Mouse (Mus musculus): ENCODE measurements around the gene Mapk1ip1l.
A peak's percentile ranks its signal among the peaks of the same experiment; 100 is the strongest.

Mapk1ip1l gene

GRCm38 (mm10) chr14:47297785-47298407 lies at the start of gene Mapk1ip1l:
Mapk1ip1l (plus strand) TSS chr14:47298266.
- peak; percentile 92 for DNase-seq

DNA sequence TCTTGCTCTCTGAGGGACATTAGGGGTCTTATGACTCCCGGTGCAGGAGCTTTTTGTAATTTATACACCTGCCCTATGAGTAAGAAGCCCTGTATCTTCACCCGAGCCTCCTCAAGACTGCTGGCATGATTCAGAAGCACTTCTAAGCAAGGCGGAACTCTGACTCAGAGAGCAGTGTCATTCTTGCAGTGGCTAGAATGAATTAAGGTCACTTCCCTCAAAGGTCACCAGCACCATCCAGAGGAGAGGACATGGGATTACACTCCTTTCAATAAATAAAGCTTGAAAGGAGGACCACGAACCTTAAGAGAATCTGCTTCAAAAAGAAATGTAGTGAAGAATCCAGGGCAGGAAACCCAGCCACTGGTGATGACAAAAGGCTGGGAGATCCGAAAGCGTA lies 48.2 kb upstream of the Mapk1ip1l start:
- DNase-seq = no peak

DNA sequence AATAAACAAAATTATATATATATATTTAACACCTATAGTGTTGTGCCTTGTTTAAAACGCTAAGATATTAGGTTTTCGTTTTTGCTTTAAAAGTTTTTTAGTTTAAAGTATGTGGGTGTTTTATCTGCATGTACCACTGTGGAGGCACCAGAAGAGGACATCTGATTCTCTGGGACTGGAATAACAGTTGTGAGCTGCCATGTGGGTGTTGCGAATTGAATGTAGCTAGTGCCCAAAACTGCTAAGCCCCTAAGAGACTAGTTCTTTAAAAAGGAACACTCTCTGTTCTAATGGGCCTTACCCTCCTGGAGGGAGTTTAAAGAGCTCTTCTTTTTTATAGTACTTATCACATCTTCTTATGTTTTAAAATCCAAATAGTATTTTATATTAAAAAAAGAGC lies 33.2 kb upstream of the Mapk1ip1l start:
- DNase-seq = no peak

DNA sequence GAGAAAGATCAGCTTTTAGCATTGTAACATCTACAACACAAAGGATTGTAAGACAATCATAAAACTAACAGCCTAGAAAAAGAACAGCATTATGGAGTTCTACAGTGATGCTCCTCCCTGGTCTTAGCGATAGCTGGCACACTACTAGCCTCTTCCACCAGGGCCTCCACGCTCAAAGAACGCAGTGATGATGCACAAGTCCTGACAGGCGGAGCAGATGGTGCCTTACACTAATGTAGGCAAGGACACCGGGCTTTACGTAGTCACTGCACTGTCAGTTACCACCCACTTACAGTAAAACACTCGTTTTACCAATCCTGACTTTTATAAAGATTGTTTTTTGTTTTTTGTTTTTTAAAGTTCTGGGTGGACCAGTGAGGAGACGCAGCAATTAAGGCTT lies 32.2 kb upstream of the Mapk1ip1l start:
- no peak for DNase-seq

- no peak for DNase-seq
Measured at GRCm38 (mm10) chr14:47269056-47269455, 29.0 kb upstream of the Mapk1ip1l start.

DNA sequence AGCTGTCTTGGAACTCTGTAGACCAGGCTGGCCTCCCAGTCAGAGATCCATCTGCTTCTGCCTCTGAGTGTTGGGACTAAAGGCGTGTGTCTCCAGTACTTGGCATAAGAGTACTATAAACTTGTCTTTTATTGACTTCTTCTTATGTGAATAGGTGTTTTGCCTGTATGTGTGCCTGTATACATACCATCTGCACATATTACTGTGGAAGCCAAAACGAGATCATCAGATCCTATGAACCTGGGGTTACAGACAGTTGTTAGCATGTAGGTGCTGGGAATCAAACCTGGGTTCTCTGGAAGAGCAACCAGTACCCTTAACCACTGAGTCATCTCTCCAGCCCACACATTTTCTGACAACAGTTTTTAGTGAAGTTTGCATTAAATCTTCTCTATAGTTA lies 28.4 kb upstream of the Mapk1ip1l start:
- no peak for DNase-seq

GRCm38 (mm10) chr14:47273751-47274150 lies 24.3 kb upstream of the Mapk1ip1l start:
- no peak for DNase-seq

- DNase-seq = no peak
Measured at GRCm38 (mm10) chr14:47275417-47275816, 22.6 kb upstream of the Mapk1ip1l start.

DNA sequence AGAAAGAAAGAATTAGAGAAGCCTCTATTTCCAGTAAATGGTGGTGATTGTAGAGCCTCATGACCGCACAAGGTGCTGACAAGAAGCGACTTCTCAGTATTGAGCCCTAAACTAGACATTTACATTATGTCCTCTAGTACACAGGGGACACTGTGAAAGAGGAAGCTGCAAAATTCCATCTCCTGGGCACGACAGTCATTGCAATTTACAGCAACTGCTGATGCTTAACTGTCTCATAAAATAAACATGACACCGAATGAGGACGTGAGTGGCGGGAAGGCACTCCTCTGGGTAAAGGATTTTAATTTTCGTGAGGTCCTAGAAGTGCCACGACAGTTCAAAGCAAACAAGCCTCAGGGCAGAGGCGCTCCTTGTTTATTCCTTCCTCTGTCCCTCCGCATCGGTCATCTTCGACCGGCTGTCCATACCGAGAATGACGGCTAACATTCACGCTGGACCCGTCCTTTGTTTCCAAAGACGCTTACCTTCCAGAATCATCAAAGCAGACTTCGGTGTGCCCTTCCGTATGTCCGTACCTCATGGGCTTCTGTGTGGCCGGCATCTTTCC lies 21.9 kb upstream of the Mapk1ip1l start:
- no peak for DNase-seq

DNA sequence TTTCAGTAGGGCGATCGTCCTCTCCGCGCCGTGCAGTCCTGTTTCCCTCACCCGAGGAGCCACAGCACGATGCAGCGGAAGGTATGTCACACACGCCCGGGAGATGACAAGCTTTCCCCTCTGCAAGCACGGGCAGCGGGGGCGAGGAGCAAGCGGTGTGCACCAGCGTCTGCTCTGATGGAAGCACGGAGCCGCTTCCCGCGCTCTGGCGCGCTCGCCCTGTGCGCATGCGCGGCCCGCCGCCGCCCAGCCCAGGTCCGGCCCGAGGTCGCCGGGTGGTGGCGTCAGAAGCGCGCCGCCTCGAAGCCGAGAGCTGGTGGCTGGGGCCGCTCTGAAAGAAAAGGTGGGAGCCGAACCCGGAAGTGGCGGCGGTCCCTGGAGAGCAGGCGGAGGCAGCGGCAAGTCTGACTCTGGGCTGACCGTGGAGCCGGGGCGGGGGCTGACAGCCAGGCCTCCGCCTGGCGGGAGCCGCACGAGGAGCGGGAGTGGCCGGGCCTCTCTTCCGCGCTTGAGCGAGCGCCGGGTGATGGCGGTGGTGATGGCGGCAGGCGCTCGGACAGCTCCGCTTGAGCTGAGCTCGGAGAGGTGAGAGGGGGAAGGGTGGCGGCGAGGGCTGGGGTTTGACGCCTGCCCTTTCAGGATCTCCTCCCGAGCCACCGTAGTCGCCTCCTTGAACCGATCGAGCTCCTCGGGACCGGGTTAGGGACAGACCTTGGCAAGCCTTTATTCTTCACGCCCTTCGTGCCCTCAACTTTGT lies 21.3 kb upstream of the Mapk1ip1l start, which contains the start of the genes Wdhd1 and Socs4:
Wdhd1 (minus strand) TSS at position 221 of the 757 bp plus-strand sequence.
Socs4 (plus strand) TSS at position 295 of the 757 bp plus-strand sequence.
- peak; percentile 95 for DNase-seq

DNA sequence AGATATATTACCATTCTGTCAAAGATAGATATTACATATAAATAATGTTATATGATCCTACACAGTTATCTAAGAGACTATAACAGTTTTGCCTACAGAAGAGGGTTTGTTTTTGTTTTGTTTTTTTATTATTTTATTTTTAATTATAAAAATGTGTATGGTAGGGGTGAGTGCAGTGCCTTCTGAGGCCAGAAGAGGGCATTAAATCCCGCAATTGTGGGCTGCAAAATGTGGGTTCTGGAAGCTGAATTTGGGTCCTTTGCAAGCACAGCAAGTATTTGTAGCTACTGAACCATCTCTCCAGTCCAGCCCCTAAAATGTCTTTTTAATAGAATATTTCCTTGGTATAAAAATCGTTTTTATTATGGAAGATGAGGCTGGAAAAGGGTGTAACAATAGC lies 19.0 kb upstream of the Mapk1ip1l start:
- DNase-seq = no peak

DNA sequence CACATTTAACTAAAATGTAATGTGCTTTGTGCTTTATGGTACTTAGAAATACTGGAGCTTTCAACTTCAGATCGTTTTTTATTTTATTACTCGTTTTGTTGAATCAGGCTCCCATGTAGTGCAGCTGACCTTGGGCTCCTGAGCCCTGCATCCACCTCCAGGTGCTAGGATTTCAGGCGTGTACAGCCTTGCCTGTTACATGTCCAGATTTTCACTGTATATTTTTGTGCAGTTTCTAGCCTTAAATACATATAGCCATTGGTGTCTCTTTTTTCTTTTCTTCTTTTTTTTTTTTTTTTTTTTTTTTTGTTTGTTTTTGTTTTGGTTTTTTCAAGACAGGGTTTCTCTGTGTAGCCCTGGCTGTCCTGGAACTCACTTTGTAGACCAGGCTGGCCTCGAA lies 16.5 kb upstream of the Mapk1ip1l start:
- DNase-seq = no peak

DNA sequence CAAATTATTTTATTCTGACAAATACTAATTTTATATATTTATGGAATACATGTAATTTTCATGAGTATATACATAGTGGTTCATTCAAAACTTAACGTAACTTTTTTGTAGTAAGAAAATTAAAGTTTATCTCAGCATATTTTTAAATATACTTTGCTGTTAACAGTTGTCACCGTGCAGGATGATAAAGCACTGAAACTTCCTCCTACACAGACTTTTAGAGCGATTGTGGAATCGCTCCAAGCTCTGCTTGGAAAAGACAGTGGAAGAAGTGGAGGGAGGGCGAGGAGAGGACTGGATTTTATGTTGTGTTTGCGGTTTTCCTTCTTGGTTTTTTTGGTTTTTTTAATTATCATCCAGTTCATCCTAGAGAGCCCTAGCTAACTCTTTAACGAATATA lies 14.5 kb upstream of the Mapk1ip1l start:
- DNase-seq = no peak

DNA sequence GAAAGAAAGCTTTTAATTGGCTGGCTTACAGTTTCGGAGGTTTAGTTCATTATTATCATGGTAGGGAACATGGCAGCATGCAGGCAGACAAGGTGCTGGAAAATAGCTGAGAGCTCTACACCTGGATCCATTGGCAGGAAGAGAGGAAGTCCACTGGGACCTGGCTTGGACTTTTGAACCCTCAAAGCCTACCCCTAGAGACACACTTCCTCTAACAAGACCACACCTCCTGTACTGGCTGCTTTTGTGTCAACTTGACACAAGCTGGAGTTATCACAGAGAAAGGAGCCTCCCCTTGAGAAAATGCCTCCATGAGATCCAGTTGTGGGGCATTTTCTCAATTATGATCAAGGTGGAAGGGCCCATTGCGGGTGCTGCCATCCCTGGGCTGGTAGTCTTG lies 12.8 kb upstream of the Mapk1ip1l start:
- no peak for DNase-seq

DNA sequence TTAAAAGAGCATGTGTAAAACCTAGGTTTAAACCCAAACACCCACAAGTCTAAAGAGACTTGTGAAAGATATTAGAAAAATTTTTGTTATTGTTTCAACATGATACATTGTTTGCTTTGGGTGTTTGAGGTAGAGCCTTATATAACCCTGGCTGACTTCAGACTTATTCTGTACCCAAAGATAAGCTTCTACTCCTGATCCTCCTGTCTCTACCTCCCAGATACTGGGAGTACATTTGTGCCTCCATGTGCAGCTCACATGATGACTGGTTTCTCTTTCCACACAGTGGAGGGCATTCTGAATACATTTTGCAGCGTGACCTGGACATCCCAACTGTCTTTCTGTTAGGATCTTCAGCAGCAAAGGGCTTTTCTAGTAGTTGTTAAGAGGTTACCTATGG lies 11.9 kb upstream of the Mapk1ip1l start:
- DNase-seq = no peak

DNA sequence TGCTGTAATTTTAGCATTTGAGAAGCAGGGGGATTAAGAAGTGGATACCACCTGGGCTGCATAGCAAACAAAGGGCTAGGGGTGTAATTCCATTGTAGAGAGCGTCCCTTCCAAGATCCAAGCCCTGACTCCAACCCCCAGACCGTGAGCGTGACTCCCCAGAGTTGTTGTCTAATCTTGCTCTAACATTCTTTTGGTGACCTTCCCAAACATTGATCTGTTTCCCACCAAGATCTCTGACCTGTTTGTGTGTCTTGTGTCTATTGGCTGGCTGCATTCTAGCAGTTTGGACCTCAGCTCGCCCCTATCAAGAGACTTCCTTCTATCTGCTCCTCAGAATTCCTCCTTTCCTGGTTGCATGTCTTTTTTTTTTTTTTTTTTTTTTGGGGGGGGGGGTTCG lies 11.0 kb upstream of the Mapk1ip1l start:
- DNase-seq = no peak

DNA sequence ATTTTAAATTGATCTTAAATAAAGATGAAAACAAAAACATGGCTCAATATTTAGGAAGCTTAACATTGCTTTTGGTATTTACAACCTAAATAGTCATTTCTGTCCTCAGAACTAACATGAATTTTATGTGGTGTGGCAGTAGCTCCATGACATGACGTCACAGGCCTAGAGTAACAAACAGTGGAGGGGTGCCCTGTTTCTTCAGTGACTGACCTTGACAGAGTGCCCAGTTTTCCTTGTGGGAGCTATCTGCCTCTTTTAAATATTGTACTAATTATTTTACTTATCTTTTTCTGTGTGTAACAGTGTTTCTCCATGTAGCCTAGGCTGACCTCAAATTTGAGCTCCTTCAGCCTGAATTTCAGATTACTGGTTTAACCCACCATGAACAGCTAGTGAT lies 6.3 kb upstream of the Mapk1ip1l start:
- no peak for DNase-seq

DNA sequence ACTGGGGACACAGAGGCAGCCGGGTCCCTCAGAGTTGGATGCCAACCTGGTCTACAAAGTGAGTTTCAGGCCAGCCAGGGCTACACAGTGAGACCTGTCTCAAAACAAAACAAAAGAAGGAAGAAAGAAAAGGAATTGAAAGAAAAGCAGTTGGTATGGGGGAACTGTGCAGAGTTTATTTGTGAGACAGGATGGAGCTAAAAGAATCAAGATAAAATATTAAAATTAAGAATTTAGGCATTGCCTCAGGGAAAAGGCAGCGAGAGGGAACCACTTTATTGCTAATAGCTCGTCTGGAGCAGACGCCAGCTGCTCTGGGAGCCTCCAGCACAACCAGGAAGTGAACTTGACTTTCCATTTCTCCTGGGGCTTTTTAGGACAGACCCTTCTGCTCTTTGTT lies 3.9 kb upstream of the Mapk1ip1l start:
- DNase-seq = no peak

GRCm38 (mm10) chr14:47296232-47296631 lies 1.8 kb upstream of the Mapk1ip1l start:
- peak; percentile 18 for DNase-seq

DNA sequence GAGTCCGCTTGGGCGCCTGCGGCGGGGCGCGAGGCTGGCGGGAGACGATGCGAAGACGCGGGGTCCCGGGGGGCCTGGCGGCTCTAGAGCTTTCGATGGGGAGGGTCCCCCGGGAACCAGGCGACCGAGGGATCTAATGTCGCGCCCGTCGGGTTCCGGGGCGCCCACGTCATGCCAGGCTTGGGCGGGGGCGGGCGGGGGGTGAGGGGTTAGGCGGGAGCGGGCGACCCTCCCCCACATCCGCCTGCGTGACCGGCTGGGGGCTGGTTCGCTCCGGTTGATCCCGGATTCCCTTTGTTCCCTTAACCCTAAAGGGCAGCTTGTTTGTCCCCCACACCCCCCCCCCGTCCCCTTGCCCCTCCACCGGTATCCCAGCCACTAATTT lies 334 bp downstream of the Mapk1ip1l start:
- DNase-seq = no peak

- peak; percentile 33 for DNase-seq
Measured at GRCm38 (mm10) chr14:47298819-47299261, 774 bp downstream of the Mapk1ip1l start.

GRCm38 (mm10) chr14:47302885-47303680 lies 5.0 kb downstream of the Mapk1ip1l start:
- no peak for DNase-seq

- DNase-seq = no peak
Measured at GRCm38 (mm10) chr14:47304814-47305405, 6.8 kb downstream of the Mapk1ip1l start.
